Mouse (Mus musculus) megakaryocyte, embryonic 14.5 days (primary cell): Measurements from ENCODE around the gene Nucb1.

Source experiments
- FLI1 ChIP-seq: IDR thresholded peaks from 2 replicates; pipeline ENCODE4 v1.6.1; 2012; ENCODE audit warnings: low read length, inconsistent platforms, mixed read lengths
- GATA1 ChIP-seq: IDR thresholded peaks from 3 replicates; pipeline ENCODE4 v1.6.1; 2012; ENCODE audit warnings: mixed read lengths, low read length, inconsistent platforms, borderline replicate concordance

- no peak for TF ChIP-seq GATA1
- TF ChIP-seq FLI1 = no peak
These were observed 10.4 kb upstream of the Nucb1 start for GRCm38 (mm10) chr7:45520605-45521004.
